Mouse (Mus musculus): ENCODE data around the gene Gm10424.
"Not testable (repeated sequence)": the region's sequence is repeated elsewhere in the genome, so short reads cannot be mapped to it uniquely, and the experiment has no call there.

The Gm10424 gene

GRCm38 (mm10) chr5:95272668-95273067 is at the start of gene Gm10424:
Gene Gm10424 (minus strand): TSS chr5:95272768.
- not testable (repeated sequence) for DNase-seq

GRCm38 (mm10) chr5:95305611-95306010 is 33.0 kb upstream of the Gm10424 start, which contains the start of gene Gm3259:
Gene Gm3259 (plus strand): TSS chr5:95305911.
- DNase-seq = not testable (repeated sequence)

Data from B cell, adult 2 months (primary cell).